Mouse (Mus musculus): ENCODE data around the gene Spint1. TPM values are rescaled to one million over a fixed set of nuclear protein-coding genes. Genes with fewer than 3 reads are reported as not detected.

Gene Spint1
- polyA plus RNA-seq (2014; fragmentation: Nextera tagmentation; extraction: Ambion mirVana), result 8.9 and 9.8 TPM in 2 replicates

GRCm38 (mm10) chr2:119237210-119237870, at the start of gene Spint1:
Gene Spint1 (plus strand): TSS chr2:119237362.
- H3K4me1 ChIP-seq (ENCODE audit: control insufficient read depth, insufficient read depth, low read length), result 0 out of 2 replicates have a peak, but pooled peaks cover 5% of the 10 kb centered on the region
- H3K4me2 ChIP-seq (ENCODE audit: low read depth, low read length), result peak within 1 kb of the TSS; percentile 71
- WGBS, result 1% methylated on average over 65 of the region's 73 CpGs
- H3K36me3 ChIP-seq (replicated peaks; ENCODE audit: control insufficient read depth, insufficient read depth, low read depth, low read length), result no peaks in the 10 kb centered on the region
- DNase-seq (ENCODE audit: low spot score) (peak; percentile 10), ATAC-seq (replicated peaks; ENCODE audit: insufficient number of reproducible peaks, low FRiP score, low TSS enrichment, low read depth) (peak; percentile 45; the same call in 1 of the 2 replicates)
- peak within 1 kb of the TSS; percentile 40 for H3K9ac ChIP-seq (replicated peaks; ENCODE audit: low read length)
- peaks cover 35% of the 10 kb centered on the region for H3K27me3 ChIP-seq (ENCODE audit: control insufficient read depth, insufficient read depth, low read length)
- H3K4me3 ChIP-seq (ENCODE audit: low read depth, low read length), result peak within 1 kb of the TSS; percentile 40
- no peaks in the 10 kb centered on the region for H3K9me3 ChIP-seq (replicated peaks; ENCODE audit: control insufficient read depth, low read length)
- H3K27ac ChIP-seq (replicated peaks; ENCODE audit: low read depth, low read length), result no peak within 1 kb of the TSS

GRCm38 (mm10) chr2:119189029-119189710, 48.0 kb upstream of the Spint1 start:
- no peaks in the 10 kb centered on the region for H3K9me3 ChIP-seq (replicated peaks; ENCODE audit: control insufficient read depth, low read length)
- H3K27me3 ChIP-seq (ENCODE audit: control insufficient read depth, insufficient read depth, low read length), result no peaks in the 10 kb centered on the region
- peak overlapping the region; percentile 52 for H3K4me2 ChIP-seq (ENCODE audit: low read depth, low read length)
- H3K9ac ChIP-seq (replicated peaks; ENCODE audit: low read length), result 0 out of 2 replicates have a peak overlapping the region, but pooled peaks have one; percentile 42
- no peak overlapping the region for H3K27ac ChIP-seq (replicated peaks; ENCODE audit: low read depth, low read length)
- ATAC-seq (replicated peaks; ENCODE audit: insufficient number of reproducible peaks, low FRiP score, low TSS enrichment, low read depth) (peak; percentile 84; the same call in 1 of the 2 replicates), DNase-seq (ENCODE audit: low spot score) (peak; percentile 86)
- no peak overlapping the region for H3K4me3 ChIP-seq (ENCODE audit: low read depth, low read length)
- no peaks in the 10 kb centered on the region for H3K4me1 ChIP-seq (ENCODE audit: control insufficient read depth, insufficient read depth, low read length)
- no peaks in the 10 kb centered on the region; the same call in 1 of the 2 replicates for H3K36me3 ChIP-seq (replicated peaks; ENCODE audit: control insufficient read depth, insufficient read depth, low read depth, low read length)
- 6% methylated on average over 15 of the region's 15 CpGs for WGBS

- H3K27ac ChIP-seq (replicated peaks; ENCODE audit: low read depth, low read length), result no peak overlapping the region
- ATAC-seq (replicated peaks; ENCODE audit: insufficient number of reproducible peaks, low FRiP score, low TSS enrichment, low read depth) (no peak), DNase-seq (ENCODE audit: low spot score) (no peak)
- no peaks in the 10 kb centered on the region; the same call in 1 of the 2 replicates for H3K4me1 ChIP-seq (ENCODE audit: control insufficient read depth, insufficient read depth, low read length)
- H3K36me3 ChIP-seq (replicated peaks; ENCODE audit: control insufficient read depth, insufficient read depth, low read depth, low read length), result no peaks in the 10 kb centered on the region
- no peaks in the 10 kb centered on the region for H3K9me3 ChIP-seq (replicated peaks; ENCODE audit: control insufficient read depth, low read length)
- H3K4me3 ChIP-seq (ENCODE audit: low read depth, low read length), result no peak overlapping the region
- H3K27me3 ChIP-seq (ENCODE audit: control insufficient read depth, insufficient read depth, low read length), result no peaks in the 10 kb centered on the region
- no peak overlapping the region for H3K4me2 ChIP-seq (ENCODE audit: low read depth, low read length)
- H3K9ac ChIP-seq (replicated peaks; ENCODE audit: low read length), result no peak overlapping the region
- 85% methylated on average over 5 of the region's 5 CpGs for WGBS
These were observed 46.2 kb upstream of the Spint1 start for GRCm38 (mm10) chr2:119190969-119191368.

- no peaks in the 10 kb centered on the region for H3K9me3 ChIP-seq (replicated peaks; ENCODE audit: control insufficient read depth, low read length)
- no peak overlapping the region for H3K4me2 ChIP-seq (ENCODE audit: low read depth, low read length)
- H3K27me3 ChIP-seq (ENCODE audit: control insufficient read depth, insufficient read depth, low read length), result no peaks in the 10 kb centered on the region
- H3K27ac ChIP-seq (replicated peaks; ENCODE audit: low read depth, low read length), result no peak overlapping the region
- no peak overlapping the region for H3K9ac ChIP-seq (replicated peaks; ENCODE audit: low read length)
- no peak overlapping the region for H3K4me3 ChIP-seq (ENCODE audit: low read depth, low read length)
- no peaks in the 10 kb centered on the region; the same call in 1 of the 2 replicates for H3K4me1 ChIP-seq (ENCODE audit: control insufficient read depth, insufficient read depth, low read length)
- WGBS, result 90% methylated on average over 5 of the region's 5 CpGs
- DNase-seq (ENCODE audit: low spot score), result no peak
- no peak for ATAC-seq (replicated peaks; ENCODE audit: insufficient number of reproducible peaks, low FRiP score, low TSS enrichment, low read depth)
- H3K36me3 ChIP-seq (replicated peaks; ENCODE audit: control insufficient read depth, insufficient read depth, low read depth, low read length), result no peaks in the 10 kb centered on the region
These were observed 43.0 kb upstream of the Spint1 start for GRCm38 (mm10) chr2:119194140-119194539.

- no peaks in the 10 kb centered on the region; the same call in 1 of the 2 replicates for H3K4me1 ChIP-seq (ENCODE audit: control insufficient read depth, insufficient read depth, low read length)
- ATAC-seq (replicated peaks; ENCODE audit: insufficient number of reproducible peaks, low FRiP score, low TSS enrichment, low read depth), result peak; percentile 66
- no peaks in the 10 kb centered on the region for H3K36me3 ChIP-seq (replicated peaks; ENCODE audit: control insufficient read depth, insufficient read depth, low read depth, low read length)
- no peaks in the 10 kb centered on the region for H3K9me3 ChIP-seq (replicated peaks; ENCODE audit: control insufficient read depth, low read length)
- H3K27ac ChIP-seq (replicated peaks; ENCODE audit: low read depth, low read length), result peak overlapping the region; percentile 7; the same call in 1 of the 2 replicates
- H3K4me2 ChIP-seq (ENCODE audit: low read depth, low read length), result no peak overlapping the region
- 14% methylated on average over 4 of the region's 4 CpGs for WGBS
- DNase-seq (ENCODE audit: low spot score), result peak; percentile 63
- no peak overlapping the region for H3K4me3 ChIP-seq (ENCODE audit: low read depth, low read length)
- no peaks in the 10 kb centered on the region for H3K27me3 ChIP-seq (ENCODE audit: control insufficient read depth, insufficient read depth, low read length)
- H3K9ac ChIP-seq (replicated peaks; ENCODE audit: low read length), result no peak overlapping the region
These were observed 40.6 kb upstream of the Spint1 start for GRCm38 (mm10) chr2:119196316-119197108.

GRCm38 (mm10) chr2:119197493-119197892, 39.7 kb upstream of the Spint1 start:
- no peak for DNase-seq (ENCODE audit: low spot score)
- WGBS, result 84% methylated on average over 1 of the region's 1 CpGs
- H3K27me3 ChIP-seq (ENCODE audit: control insufficient read depth, insufficient read depth, low read length), result no peaks in the 10 kb centered on the region
- no peak overlapping the region for H3K27ac ChIP-seq (replicated peaks; ENCODE audit: low read depth, low read length)
- no peak for ATAC-seq (replicated peaks; ENCODE audit: insufficient number of reproducible peaks, low FRiP score, low TSS enrichment, low read depth)
- H3K36me3 ChIP-seq (replicated peaks; ENCODE audit: control insufficient read depth, insufficient read depth, low read depth, low read length), result no peaks in the 10 kb centered on the region
- no peak overlapping the region for H3K4me3 ChIP-seq (ENCODE audit: low read depth, low read length)
- H3K4me2 ChIP-seq (ENCODE audit: low read depth, low read length), result no peak overlapping the region
- H3K9me3 ChIP-seq (replicated peaks; ENCODE audit: control insufficient read depth, low read length), result no peaks in the 10 kb centered on the region
- H3K4me1 ChIP-seq (ENCODE audit: control insufficient read depth, insufficient read depth, low read length), result no peaks in the 10 kb centered on the region; the same call in 1 of the 2 replicates
- H3K9ac ChIP-seq (replicated peaks; ENCODE audit: low read length), result no peak overlapping the region

GRCm38 (mm10) chr2:119198049-119198448, 39.1 kb upstream of the Spint1 start:
- ATAC-seq (replicated peaks; ENCODE audit: insufficient number of reproducible peaks, low FRiP score, low TSS enrichment, low read depth), result no peak
- no peak overlapping the region for H3K9ac ChIP-seq (replicated peaks; ENCODE audit: low read length)
- H3K4me1 ChIP-seq (ENCODE audit: control insufficient read depth, insufficient read depth, low read length), result no peaks in the 10 kb centered on the region; the same call in 1 of the 2 replicates
- no peak overlapping the region for H3K27ac ChIP-seq (replicated peaks; ENCODE audit: low read depth, low read length)
- no peak for DNase-seq (ENCODE audit: low spot score)
- no peaks in the 10 kb centered on the region for H3K27me3 ChIP-seq (ENCODE audit: control insufficient read depth, insufficient read depth, low read length)
- 23% methylated on average over 1 of the region's 1 CpGs for WGBS
- H3K4me3 ChIP-seq (ENCODE audit: low read depth, low read length), result no peak overlapping the region
- no peaks in the 10 kb centered on the region for H3K36me3 ChIP-seq (replicated peaks; ENCODE audit: control insufficient read depth, insufficient read depth, low read depth, low read length)
- no peaks in the 10 kb centered on the region for H3K9me3 ChIP-seq (replicated peaks; ENCODE audit: control insufficient read depth, low read length)
- H3K4me2 ChIP-seq (ENCODE audit: low read depth, low read length), result no peak overlapping the region
